Mouse (Mus musculus) skeletal muscle tissue, adult 2 months (tissue): ENCODE measurements at regions not wholly inside any gene's neighbourhood (a gene's known extent, or its start where the extent isn't known, plus 50 kb on each side); places are given as distances from the start of the nearest gene placed in this dataset.

ENCODE experiments used
- DNase-seq: peaks from one replicate; pipeline ENCODE4 v3.0.0-alpha.2; 2012; ENCODE audit warnings: low read depth, low spot score

DNA sequence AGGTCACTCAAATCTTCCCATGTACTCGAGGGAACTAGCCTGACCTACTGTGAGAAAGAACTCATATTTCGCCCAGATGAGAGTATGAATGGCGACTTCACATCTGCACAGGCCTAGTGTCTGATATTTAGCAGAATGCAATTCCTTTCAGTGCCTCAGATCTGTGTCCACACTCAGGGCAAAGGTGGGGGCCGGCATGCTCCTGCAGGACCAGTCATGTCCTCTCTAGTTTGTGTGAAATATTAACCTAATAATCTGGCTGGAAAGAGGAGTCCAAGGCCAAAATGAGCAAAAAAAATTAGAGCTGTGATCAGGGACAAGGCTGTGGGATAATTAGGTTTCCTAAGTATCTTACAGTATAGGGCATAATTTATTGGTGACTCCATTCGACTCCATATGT lies 292.1 kb downstream of the Irs2 start:
- DNase-seq = no peak

DNA sequence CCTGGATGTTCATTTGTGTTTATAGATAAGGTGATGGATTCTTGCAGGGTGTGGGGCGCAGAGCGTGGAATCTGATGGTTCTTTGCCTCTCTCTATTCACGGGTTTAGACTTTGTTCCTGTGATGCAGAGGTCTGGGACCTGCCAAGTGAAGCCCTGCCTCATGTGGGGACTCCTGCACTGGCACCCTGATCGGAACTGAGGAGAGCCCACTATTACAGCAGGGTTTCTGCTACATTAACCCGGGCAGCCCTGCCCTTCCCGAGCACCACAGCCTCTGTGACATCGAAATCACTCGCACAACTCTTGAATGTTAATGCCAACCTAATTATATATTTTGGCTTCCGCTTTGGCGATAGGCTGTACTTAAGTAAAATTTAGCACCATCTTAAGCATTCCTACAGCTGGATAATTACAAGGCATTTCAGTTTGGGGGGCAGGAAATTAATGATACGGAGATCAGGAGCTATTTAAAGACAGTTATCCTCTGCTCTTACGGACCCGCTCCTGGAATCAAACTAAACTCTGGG lies 294.7 kb downstream of the Irs2 start:
- DNase-seq = no peak

DNA sequence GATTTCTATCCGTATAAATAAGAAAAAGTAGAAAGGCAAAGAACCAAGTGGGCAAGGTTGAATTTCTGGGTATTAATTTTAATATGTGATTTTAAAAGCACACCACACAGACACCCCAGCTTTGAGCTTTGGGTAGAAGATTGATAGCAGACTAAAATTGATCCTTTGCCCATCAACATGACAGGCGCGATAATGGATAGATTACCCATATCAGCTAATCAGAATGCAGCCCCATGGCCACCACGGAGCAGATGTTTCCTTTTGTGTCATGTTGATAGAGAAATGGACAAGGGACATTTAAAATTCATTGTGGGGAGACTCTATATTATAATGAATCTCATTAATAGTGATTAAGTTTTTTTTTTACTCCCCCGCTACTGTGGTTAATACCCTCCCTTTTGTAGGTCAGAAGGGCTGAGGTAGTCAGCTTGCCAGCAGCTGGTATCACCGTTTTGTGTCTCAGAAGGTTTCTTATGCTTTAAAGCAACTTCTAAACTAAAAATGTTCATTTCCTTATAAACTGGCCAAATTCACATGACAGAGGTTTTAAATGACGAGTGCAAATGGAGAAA lies 296.1 kb downstream of the Irs2 start:
- no peak for DNase-seq

DNA sequence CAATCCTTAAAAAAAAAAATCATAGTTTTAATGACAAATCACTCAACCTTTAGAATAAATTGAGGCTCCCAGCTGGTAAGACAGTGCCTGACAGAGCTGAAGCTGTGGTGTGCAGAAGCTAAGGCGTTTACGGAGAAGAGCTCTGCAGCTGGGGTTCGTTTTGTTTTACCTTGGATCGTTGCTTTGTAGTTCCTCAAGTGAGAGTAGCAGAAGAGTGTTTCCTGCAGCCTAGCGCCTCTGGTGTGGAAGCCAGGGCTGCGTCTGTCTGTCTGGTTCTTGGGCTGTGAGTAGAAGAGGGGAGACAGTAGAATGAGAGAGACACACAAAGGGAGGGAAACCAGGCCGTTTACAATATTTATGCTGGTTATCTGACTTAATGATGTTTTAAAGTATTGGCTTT lies 296.8 kb downstream of the Irs2 start:
- no peak for DNase-seq

DNA sequence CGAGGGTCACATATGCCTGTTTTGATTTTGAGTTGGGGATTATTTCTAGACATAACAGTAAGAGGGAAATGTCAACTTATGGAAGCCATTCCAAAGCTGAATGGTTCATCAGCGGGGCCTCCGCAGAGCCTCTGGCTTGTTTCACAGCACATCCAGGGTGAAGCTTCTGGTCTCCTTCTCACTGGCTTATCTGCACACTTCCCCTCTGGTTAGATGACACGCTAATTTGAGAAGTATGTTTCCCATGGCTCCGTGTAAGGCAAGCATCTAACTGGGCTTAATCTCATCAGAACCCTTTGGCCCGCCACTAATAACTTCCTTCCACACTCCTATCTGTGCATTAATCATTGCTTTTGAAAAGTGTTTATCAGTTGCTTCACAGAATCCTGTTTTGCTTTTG lies 299.7 kb downstream of the Irs2 start:
- no peak for DNase-seq

DNA sequence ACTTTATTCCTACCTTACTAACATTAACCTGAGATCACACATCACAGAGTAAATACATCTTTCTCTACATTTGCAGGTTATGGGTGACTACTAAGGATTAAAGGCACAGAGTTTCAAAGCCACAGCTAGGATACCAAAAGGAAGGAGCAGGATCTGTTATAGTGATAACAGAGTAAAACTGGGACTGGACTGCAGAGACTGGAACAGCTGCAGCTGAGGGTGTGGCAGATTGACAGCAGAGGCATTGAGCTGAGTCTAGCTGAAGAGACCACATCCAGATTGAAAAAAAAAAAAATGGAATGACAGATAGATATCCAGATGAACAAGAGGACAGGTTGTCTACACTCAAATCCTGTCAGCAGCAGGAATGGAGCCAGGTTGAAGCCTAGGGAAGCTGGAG lies 301.1 kb downstream of the Irs2 start:
- no peak for DNase-seq

DNA sequence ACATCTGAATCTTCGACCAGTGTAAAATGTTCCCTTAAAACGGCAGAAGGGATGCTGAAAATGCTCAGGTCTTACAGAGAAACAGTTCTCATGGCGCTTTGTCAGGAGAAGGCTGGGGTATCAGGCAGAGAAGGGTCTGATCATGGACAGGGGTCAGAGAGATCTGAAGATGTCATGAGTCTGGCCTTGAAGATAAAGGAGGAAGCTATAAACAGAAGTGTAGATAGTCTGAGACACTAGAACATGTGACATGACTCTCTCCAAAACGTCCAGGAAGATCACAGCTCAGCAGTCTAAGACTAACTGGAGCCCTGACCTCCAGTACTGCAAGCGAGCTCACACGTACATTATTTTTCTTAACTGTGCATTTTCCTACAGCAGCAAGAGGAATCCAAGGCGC lies 302.3 kb downstream of the Irs2 start:
- no peak for DNase-seq

DNA sequence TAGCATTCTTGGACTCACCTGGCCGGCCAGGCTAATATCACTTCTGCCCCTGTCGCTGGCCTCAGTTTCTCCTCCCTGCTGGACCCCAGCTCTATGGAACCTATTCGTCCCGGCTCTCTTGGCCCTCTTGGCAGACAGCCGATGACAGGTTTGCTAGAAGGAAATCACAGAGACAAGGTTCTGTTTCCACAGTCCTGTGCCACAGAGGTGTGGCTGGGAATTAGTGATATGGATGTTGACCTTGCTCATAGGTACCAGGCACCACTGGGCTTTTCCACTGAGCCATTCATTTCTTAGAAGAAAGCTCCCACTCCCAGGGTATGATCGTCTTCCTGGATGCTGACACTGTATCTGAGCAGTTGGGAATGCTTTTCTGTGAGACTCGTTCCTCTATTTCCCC lies 305.5 kb downstream of the Irs2 start:
- DNase-seq = no peak

DNA sequence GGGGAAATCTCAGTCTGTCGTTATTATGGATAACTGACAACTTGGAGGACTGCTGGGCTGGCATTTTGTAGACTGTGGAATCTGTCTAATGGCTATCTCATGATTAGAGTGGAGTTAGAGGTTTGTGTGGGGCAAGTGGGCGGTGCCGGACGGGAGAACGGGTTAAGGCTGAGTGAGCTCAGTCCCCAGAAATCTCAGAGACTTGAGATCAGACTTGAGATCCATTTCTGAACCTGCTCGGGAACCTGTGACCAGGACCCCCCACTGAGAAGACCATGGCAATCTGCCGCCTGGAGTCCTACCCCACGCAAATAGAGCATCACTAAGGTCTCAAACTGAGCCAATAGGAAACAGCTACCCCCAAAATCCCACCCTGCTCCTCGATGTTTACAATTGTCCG lies 306.0 kb downstream of the Irs2 start:
- DNase-seq = no peak

DNA sequence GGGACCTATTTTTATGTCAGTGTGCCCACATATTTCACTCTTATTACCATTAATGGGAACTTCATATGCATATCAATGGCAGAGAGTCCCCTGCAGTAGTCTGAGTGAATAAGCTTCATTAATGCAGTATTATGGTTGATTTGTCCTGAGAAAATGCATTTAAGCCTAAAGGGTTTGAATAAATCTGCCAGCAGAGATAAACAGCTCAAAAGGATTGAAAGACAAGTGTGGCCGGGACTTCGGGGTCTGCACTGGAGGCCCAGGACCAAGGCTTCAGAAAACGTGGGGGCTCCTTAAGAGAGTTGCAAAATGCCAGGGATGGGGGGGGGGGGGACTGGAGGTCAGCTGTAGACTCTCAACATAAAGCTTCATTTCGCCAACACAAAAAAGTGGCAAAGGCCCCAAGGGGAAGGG lies 306.6 kb downstream of the Irs2 start:
- no peak for DNase-seq

DNA sequence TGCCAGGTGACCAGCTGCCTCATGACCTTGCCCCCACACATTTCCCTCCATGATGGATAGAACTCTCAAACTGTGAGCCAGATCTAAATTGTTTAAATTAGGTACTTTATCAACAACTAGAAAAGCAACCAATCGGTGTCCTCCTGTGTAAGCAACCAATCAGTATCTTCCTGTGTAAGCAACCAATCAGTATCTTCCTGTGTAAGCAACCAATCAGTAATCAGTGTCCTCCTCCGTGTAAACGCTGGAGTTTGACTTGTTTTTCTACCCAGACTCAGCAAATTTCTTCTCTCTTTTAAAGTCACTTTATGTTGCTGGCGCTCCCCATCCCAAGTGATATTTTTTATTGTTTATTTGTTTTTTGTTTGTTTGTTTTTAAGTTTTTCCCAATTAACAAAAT lies 307.0 kb downstream of the Irs2 start:
- DNase-seq = no peak

DNA sequence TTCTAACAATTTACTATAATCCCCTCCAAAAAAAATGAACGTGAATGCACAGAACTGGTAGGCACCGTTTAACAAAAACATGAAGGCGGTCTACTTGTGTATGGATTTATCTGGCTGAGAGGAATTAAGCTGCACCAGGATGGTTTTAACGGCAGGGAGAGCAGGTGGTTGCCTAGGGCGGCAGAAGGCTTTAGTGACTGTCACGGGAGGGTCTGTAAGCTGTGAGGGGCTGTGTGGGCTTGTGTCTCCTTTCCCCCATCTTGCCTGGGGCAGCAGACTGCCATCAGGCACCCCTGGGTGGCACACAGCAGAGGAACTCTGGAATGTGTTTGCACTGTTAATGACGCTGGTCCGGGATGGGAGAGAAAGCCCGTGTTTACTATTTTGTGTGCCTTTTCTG lies 308.6 kb downstream of the Irs2 start:
- no peak for DNase-seq

DNA sequence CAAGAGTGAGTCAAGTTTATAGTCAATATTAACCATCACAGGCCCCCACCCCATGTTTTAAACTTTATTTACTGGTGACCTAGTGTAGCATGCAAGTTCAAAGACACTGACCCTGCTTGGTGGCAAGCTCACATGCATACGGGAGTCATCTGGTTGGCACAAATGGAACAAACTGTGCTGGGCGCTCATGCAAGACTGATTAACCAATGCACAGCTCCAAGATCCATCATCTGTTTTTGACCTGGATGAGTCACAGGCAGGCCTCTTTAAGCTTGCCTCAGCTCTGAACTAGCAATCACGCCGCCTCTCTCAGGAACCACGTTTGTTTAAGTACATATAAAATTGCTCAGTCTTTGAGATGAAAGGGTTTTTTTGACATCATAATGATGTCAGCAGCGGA lies 313.1 kb downstream of the Irs2 start:
- no peak for DNase-seq

DNA sequence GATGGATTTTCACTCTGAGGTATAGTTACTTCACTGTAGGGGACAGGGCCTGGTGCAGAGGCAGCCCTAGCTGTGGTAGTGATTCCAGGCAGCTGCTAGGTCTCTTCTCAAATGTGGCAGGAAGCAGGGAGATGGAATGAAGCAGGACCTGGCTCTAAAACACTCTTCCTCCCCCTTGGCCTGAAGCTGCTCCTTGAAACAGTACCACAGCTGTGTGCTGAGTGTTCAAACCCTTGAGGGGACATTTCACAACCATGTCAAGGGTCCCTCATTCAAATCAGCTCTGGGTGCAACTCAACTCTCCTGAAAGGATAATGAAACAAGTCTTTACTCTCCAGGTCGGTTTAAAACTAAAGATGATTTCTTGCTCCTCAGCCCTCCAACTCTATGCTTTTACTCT lies 317.6 kb downstream of the Irs2 start:
- no peak for DNase-seq

DNA sequence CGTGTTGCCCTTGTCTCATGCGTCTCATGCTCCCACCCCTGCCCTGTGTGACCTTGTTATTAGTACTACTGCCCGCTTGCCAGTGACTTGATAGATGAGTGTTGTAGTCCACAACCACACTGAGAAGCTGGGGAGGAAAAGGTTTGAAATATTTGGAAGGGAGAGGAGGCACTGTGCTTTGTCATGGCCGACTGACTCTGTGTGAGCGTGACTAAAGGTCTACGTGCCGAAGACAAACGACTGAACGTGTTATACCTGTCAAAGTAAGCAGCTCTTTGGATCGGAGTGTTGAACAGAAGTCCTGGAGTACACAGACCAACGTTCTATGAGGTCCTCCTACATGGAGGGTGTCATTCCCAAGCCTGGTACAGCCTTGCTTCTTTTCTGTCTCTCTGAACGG lies 318.4 kb downstream of the Irs2 start:
- no peak for DNase-seq

DNA sequence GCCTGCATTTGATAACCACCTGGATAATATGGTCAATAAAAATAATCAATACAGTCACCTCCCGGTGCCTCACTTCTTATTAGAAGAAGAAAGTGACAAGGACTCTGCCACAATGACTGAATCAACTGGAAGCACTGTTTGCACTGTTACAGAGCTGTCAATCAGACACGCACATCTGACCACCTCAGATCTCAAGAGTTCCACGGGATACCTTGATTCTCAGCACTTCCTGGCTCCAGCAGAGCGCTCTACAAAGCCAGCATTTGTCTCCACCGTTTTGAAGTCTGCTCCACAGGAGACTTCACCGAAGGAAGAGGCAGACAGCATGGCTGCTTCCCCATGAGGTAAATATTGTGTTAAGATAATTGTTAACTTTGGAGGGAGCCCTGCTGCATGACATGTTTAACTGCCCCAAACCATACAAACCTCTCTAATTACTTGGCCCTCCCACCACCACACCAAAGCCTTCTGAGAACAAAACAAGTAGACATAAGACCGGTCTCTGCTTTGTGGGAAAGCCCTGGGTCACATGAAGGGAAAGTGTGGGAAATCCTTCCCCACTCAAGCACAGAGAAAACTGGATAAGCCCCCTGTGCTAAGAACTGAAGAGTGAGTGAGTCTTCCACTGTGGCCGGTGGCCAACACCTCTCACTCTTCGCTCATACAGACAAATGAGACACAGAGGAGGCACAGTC lies 320.2 kb downstream of the Irs2 start:
- DNase-seq = no peak
